Mouse (Mus musculus) natural killer cell, adult 2 months (primary cell): ENCODE results near the gene Sumo2.
"Not testable (repeated sequence)": the region's sequence is repeated elsewhere in the genome, so short reads cannot be mapped to it uniquely, and the experiment has no call there.

Experiments
- DNase-seq, 2 experiments: peaks; one replicate each; pipeline ENCODE4 v3.0.0; 2022; ENCODE audit warnings: low spot score in 2 of 2

Sumo2 gene

DNA sequence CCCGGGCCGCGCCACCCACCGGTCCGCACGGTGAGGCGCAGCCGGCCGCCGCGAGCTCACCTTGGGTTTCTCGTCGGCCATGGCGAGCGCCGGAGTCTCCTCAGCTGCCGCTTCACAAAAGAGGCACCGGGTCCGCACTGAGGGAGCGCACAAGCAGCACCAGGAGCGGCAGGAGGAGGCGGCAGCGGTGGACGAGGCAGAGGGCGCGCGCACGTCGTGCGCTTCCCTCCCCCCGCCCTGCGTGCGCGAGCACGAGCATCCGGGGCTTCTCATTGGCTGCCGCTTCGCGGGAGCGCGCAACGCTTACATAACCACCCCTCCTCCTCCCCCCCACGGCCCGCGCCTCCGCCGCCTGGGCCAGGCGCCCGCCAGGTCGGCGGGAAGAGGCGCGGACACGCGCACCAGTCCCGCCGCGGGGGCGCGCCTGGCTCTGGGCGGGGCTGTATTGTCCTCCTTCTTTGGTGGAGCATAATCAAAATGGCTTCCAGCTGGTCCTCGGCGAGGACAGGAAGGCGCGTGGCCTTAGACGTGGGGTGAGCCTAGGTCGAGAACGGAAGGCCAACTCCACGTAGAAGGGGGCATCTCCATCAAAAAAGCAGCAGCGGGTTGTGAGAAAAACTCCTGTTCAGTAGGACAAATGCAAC lies at the start of gene Sumo2:
Gene Sumo2, minus strand, starts transcription at position 239 of the 644 bp plus-strand sequence.
- DNase-seq: peak; percentile 97 to 99

DNA sequence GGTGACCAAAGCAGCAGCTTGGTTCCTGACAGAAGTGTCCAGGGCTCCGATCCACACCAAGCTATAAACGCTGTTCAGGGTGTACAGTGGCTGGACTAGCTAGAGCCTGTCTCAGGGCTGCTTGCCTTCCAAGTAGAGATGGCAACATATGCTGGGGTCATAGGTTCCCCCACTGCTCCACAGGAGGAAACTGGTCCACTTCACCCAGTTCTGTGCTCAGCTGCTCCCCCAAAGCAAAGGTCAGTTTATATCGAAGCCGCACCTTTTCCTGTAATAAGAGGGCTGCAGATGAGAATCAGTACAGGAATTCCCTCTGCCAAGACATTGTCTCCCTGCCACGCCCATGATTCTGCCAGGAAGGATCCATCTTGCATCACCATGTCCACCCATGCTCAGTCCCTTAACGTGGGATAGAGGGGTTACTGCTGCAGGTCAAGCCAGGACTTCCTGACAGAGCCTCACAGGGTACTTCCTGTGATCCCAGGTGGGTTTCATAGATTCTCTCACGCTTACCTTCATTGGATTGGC lies 49.6 kb upstream of the Sumo2 start:
- DNase-seq: no peak

DNA sequence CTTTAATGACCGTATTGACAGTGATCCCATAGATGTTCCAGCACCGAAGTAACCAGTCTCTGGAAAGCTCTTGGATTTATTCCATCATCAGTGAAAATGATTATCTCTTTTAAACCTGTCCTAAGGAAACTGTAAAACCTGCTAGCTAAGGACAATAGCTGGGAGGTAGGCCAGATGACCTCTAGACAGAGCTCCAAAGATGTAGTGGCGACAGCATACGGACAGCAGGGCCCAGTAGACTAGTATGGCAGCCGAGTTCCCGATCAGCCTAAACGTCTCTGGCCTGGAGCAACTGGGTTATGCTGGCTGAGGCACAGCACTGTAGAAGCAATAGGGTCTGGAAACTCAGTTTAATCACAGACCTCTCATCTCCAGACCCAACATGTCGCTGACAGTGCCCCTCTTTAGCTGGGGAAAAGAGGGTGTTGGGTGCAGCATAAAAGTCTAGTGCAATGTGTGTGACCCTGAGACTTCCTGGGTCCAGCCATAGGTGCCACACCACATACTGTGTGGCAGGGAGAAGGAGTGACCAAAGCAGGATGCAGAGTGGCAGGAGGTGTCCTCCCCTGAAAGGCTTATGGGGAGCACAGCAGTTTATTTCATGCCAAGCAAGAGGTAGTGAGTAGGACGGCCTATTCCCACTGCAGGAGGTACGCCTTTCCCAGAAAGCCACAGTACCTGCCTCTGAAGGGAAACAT lies 48.4 kb upstream of the Sumo2 start:
- no peak for DNase-seq

DNA sequence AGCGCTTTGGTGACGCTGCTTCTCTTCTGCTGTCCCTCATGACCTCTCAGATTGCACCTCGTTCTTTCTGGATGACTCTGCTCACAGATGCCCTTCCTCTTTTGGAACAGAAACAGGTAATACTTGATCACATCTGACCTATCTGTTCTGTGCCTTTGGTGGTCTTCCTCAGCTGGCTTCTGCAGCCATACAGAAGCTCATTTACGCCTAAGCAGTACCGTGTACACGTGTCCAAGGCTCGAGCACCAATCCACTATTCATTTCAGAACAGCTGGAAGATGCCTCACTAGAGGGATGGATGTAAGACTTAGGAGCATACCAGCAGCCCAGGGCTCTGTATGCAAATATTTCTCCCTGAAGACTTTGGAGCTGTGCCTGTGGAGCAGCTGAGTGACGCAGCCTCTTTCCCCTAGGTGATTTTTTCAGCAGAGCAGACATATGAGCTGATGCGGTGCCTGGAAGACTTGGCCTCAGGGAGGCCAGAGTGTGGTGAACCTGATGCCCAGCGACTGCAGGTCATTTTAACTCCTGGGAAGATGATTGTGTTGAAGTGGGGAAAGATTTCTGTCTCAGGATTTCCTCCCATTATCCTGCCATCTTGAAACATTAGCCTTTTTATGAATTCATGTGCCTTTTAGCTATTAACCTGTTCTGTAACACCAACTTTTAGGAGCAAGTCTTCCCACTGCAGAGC lies 47.0 kb upstream of the Sumo2 start:
- no peak for DNase-seq

DNA sequence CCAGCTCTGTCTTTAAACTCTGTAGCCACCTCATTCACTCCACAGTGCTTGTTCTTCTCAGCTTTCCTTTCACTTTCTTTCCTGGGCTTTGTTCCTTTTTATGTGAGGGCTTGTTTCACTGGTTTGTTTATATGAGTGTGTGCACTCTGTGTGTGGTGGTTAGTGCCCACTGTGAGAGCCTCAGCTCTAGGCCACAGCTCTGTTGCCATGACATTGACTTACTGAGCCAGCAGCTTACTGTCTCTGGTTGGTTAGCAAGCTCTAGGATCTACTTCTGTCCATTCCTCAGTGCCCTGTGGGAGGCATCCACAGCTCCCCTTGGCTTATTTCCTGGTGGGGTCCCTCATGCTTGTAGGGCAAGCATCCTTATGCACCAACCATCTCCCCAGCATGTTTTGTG lies 43.0 kb upstream of the Sumo2 start:
- DNase-seq: no peak

DNA sequence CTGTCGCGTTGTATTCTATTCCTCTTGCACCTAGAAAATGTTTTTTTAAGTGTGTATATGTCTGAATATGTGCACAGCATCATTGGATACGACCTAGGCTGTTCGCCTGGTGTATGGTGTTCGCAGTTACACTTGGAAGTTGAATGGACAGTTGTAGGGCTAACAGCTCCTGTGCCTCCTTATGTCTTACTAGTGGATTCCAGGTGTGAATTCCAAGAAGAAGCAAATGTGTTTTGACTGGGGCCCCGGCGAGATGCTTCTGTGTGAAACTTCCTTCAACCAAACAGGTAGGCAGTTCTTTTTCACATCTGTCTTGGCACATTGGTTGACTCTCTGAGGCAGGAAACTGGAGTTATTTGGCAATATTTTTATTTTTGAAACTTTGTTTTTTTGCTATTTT lies 28.9 kb upstream of the Sumo2 start:
- DNase-seq: no peak

DNA sequence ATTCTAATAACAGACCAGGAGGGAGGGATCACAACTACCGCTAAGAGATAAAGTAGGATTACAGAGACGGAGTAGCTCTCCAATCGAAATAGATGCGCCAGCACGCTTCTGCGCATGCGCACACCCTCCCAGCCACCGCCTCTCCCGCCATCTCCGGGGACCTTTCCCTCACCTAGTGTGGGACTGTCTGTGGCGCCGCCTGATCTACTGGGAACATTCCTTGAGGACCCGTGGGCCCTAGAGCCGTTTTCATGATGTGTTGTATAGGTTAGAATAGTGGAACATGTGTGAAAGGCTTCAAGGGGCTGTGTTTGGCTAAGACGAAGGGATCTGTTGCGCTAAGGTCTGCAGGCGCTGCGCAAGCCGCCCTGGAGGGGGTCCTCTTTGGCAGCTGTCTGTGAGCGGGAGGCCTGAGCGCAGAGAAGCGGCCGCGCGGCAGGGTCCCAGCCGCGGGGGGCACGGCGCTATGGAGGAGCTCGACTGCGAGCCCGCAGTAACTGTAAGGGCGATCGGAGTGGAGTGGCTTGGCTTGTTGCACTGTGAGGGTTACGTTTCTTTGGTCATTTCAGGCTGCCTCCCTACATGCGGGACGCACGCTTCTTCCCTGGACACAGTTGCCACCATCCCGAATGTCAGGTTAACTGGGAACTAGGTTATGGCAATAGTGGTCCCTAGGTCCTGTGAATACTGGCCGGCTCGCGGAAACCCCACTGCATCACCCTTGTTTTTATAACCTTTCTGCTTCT lies 28.2 kb upstream of the Sumo2 start, which contains the start of gene Nup85:
Gene Nup85, plus strand, starts transcription at position 371 of the 746 bp plus-strand sequence.
- peak; percentile 95 to 96 for DNase-seq

DNA sequence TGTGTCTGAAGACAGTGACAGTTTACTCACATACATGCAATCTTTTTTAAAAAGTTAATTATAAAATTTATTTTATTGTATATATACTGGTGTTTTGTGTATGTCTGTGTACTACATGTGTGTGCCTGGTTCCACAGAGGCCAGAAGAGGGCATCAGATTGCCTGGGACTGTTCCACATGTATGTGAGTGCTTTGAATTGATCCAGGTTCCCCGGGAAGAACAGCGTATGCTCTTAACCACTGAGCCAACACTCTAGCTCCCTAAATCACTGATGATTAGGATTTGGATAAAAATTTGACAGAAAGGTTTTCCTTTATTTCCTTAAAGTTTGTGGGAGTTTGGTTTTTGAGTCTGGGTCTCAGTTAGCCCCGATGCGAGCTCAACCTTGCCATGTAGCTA lies 27.3 kb upstream of the Sumo2 start:
- peak in 1 of 2 experiments; percentile 15 for DNase-seq

DNA sequence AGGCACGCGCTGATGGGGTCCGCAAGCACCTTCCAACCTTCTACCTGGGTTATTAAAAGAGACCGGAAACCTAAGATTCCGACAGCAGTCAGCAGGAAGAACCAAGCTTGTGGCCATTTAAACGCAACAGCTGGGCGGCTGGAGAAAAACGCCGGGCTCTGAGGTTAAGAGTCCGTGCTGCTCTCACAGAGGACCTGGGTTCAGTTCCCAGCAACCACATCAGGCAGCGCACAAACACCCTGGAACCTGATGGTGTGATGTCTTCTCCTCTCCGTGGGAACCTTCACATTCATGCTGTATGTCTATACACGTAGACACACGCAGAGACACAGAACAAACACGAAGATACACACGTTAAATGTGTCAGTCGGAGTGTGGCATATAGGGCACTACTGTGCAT lies 19.6 kb upstream of the Sumo2 start:
- DNase-seq: no peak

DNA sequence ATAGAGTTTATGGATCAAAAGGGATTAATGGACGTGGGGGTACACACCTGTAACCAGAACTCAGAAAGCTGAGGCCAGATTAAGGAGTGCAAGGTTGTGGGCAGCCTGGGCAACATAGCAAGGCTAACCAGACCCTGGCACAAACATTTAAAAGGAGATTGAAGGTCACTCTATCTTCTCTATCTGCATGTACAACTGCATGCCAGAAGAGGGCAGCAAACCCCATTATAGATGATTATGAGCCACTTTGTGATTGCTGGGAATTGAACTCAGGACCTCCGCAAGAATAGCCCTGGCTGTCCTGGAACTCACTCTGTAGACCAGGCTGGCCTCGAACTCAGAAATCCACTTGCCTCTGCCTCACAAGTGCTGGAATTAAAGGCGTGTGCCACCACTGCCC lies 16.7 kb upstream of the Sumo2 start:
- peak; percentile 13 to 41 for DNase-seq

DNA sequence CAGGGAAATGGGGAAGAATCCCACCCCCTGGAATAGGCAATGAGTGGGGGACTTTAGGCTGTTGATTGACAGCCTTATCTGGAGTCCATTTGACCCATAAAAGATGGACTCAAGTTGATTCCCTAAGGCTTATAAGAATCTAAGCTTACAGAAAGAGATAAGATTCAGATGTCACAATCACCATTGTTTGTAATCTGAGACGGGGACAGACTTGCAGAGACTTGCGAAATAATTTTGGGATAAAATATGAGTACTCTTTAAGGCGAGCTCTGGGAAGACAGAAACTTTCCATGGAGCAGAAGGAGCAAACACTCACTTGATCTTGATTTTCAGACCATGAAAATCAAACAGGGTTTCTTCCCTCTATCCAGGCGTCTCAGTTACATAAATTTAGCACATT lies 7.5 kb upstream of the Sumo2 start:
- DNase-seq: no peak

DNA sequence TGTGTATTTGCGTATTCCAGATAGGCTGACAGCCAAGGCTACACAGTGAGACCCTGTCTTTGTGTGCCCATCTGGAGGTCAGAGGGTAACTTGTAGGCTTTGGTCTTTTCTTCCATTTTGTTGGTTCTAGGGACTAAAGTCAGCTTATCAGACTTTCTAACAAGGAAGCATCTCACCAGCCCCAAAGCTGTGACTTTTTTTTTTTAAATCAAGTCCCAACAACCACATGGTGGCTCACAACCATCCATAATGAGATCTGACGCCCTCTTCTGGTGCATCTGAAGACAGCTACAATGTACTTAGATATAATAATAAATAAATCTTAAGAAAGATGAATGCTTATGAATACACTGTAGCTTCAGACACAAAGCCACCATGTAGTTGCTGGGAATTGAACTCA lies 2.0 kb upstream of the Sumo2 start:
- DNase-seq: peak; percentile 35 to 46

DNA sequence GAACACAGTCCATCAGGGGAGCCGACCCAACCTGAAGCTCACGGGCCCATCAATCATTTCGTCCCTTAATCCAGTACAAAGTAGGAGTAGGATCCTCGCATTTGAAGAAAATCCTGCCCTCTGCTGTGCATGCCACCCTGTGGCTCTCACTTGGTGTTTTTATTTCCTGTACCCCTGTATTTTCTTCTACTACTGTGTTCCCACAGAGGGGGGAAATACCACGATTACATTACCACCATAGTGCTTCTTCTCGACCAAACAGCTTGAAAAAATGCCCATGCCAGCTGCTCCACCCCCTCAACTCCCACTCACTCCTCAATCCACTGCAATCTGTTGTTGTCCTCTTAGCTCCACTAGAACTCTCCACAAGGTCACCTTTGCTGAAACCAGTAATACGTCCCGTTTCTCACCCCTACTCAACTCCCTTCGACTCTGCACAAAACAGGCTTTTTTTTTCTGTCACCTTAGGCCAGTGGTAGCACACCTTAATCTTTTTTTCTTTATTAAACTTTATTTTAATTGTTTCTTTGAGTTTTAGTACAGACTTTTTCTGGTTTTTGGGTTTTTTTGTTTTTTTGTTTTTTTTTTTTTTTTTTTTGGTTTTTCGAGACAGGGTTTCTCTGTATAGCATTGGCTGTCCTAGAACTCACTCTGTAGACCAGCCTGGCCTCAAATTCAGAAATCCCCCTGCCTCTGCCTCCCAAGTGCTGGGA lies 936 bp upstream of the Sumo2 start:
- peak; percentile 23 to 27 for DNase-seq

DNA sequence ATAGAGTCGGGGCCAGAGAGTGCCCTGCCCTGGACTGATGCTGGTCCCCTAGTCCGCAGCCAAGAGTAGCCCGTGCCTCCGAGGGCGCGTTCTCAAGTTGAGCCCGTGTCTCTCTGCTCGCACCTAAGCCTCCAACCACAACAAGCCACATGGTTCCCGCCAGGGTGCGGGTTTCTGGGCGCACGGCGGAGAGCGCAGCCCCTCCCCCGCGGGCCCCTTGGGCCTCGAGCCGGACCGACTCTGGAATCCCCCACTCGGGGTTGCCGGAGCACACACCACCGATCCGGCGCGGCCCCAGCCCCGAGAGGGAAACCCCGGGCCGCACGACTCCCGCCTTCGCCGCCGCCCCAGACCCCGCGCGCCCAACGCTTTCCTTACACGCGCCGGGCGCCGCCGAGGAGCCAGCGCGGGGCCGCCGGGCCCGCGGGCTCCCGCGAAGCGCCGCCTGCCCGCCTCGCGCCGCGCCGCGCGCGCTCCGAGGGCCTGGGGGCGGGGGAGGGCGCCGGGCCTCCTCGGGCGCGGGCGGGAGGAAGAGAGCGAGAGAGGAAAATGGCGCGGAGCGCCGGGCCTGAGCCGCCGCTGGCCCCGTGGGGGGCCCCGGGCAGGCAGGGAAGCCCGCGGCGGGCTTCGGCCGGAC lies 557 bp downstream of the Sumo2 start:
- DNase-seq: peak; percentile 75 to 77

DNA sequence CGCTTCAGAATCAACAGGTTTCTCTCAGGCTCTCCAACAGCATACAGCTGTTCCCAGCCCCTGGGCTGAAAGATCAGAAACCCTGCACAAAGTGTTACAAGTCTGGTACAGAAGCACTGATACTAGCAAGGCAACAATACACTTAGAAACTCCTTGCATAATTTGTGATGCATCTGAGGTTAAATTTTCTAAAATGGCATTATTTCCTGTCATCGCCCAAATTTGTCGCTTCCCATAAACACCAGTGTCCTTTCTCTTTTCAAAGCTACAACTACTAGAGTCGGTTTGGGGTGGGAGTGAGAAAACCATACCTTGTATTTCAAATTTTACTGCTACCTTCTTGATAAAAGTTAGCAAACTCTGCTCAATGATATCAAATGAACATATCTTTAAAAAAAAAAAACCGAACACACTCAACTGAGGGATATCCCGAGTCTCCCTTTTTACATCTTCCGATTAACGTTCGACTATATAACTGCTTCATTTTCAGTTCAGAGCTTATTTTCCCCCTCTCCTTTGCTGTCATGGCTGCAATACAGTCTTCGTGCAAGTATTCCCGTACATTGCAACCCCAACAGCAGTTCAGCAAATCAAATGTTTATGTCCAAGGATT lies 1.2 kb downstream of the Sumo2 start:
- peak in 1 of 2 experiments; percentile 21 for DNase-seq

DNA sequence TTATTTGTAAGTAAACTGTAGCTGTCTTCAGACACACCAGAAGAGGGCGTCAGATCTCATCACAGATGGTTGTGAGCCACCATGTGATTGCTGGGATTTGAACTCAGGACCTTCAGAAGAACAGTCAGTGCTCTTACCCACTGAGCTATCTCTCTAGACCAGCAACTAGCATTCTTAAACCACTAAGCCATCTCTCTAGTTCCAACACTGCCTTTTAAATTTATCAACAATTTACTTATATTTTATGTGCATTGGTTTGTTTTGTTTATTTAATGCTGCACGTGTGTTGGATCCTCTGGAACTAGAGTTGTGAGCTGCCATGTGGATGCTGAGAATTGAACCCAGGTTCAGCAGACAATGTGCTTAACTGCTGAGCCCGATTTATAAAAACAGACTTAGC lies 9.6 kb downstream of the Sumo2 start:
- DNase-seq: not testable (repeated sequence)

DNA sequence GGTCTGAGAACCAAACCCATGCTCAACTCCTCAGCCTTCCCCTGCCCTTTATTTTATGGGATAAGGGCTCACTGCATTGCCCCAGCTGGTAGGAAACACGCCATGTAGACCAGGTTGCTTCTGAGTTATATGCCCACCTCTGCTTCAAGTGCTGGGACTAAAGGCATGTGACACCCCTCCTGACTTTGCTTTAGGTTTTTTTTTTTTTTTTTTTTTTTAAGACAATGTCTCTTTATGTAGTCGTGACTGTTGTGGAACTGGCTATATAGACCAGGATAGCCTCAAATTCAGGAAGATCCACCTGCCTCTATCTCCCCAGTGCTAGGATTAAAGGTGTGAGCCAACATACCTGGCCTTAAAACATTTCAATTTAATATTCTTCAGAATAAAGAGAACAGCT lies 13.4 kb downstream of the Sumo2 start:
- no peak for DNase-seq

DNA sequence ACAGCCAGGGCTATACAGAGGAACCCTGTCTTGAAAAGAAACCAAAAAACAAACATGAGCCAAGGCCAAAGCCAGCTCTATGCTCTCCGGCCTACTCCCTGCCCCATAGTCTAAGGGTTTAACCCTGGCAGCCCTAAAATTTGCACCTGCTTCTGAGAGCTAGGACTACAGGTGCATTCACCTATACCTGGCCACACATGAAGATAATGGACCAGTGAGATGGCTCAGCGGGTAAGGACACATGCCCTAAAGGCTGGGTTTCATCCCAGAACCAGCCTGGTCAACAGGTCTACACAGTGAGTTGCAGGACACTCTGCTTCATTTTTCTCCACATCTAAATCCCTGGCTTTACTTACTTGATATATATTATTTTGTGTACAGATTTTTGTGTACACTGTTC lies 13.8 kb downstream of the Sumo2 start:
- no peak for DNase-seq

DNA sequence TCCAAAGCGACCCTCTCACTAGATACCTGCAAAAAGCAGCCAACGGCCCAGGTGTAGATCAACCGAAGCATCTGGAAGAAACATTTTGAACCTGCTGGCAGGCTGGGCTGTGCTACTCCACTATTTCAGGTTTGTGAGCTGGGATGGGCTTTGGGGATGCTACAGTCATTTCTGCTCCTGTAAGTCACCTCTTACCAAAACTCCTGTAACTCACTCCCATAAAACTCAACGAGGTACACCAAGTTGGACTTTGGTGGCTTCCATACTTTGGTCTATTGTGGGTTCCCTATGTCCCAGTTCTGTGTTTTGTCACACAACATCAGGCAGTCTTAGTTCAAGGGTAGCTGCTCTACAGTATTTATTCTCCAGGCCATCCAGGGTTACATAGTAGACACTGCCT lies 15.0 kb downstream of the Sumo2 start:
- no peak for DNase-seq

DNA sequence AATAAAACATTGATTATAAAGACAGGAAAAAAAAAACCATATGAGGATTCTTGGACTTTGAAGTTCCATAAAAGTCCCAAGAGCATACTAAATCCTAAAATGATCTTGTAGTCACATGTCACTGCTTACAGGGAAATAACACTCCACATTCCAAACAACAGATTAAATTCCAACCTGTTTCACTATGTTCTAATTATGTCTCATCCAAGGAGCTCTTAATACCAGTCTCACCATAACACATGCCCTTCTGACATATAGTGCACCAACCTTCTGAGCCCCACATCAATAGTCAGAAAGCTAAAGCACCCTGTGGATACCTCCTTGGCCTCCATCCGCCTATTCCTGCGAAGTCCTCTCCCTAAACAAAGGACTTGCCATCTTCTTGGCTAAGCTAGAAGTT lies 15.9 kb downstream of the Sumo2 start:
- DNase-seq: no peak
